Mouse (Mus musculus) hindbrain, postnatal 0 days (tissue): ENCODE results near the gene Gm10719. TPM values are rescaled to one million over a fixed set of nuclear protein-coding genes. Genes with fewer than 3 reads are reported as not detected.
"Not testable (repeated sequence)": the region's sequence is repeated elsewhere in the genome, so short reads cannot be mapped to it uniquely, and the experiment has no call there.

Source experiments
- ATAC-seq: fragments of 200-750 bp; cut with Nextera tagmentation; 2 replicates; pipeline ENCODE4 v1.8.0; 2017; ENCODE audit warnings: mild to moderate bottlenecking, moderate TSS enrichment, moderate library complexity
- DNase-seq: peaks from one replicate; pipeline ENCODE4 v3.0.0-alpha.2; 2015; ENCODE audit warnings: low spot score
- H3K27ac ChIP-seq: fragments of 300-500 bp; sonication (generic); 2 replicates; pipeline ENCODE4 v1.5.1; 2014; ENCODE audit warnings: mild to moderate bottlenecking
- H3K27me3 ChIP-seq: fragments of 300-500 bp; sonication (generic); 2 replicates; pipeline ENCODE4 v1.6.1; 2014; ENCODE audit warnings: low read length, mixed read lengths; ENCODE audit not compliant: insufficient read depth
- H3K36me3 ChIP-seq: fragments of 300-500 bp; sonication (generic); 2 replicates; pipeline ENCODE4 v1.6.1; 2014; ENCODE audit warnings: low read length, mixed read lengths; ENCODE audit not compliant: insufficient read depth
- H3K4me1 ChIP-seq: fragments of 300-500 bp; sonication (generic); 2 replicates; pipeline ENCODE4 v1.6.1; 2014; ENCODE audit warnings: antibody characterized with exemption, low read length, mixed read lengths; ENCODE audit not compliant: insufficient read depth
- H3K4me2 ChIP-seq: fragments of 300-500 bp; sonication (generic); 2 replicates; pipeline ENCODE4 v1.6.1; 2014; ENCODE audit warnings: low read depth, mild to moderate bottlenecking, low read length, moderate library complexity, mixed read lengths
- H3K4me3 ChIP-seq: fragments of 300-500 bp; sonication (generic); 2 replicates; pipeline ENCODE4 v1.5.1; 2014; ENCODE audit warnings: low read length
- H3K9ac ChIP-seq: fragments of 300-500 bp; sonication (generic); replicated peaks from 2 replicates; pipeline ENCODE4 v1.6.1; 2014; ENCODE audit warnings: mild to moderate bottlenecking, low read length, moderate library complexity, mixed read lengths
- H3K9me3 ChIP-seq: fragments of 300-500 bp; sonication (generic); 2 replicates; pipeline ENCODE4 v1.6.1; 2016; ENCODE audit warnings: low read length, mixed read lengths
- WGBS: fragments of 180-500 bp; shearing (Covaris S2); extraction: QIAGEN DNeasy Blood & Tissue Kit; methylation state at CpG from one replicate; pipeline ENCODE4 v1.1.7; 2014; 5-methylcytosine and 5-hydroxymethylcytosine counted together
- polyA plus RNA-seq: library from polyadenylated mRNA; unstranded; fragments of >200 nt; fragmentation: Nextera tagmentation; extraction: Ambion mirVana; gene quantifications from 2 replicates; pipeline ENCODE4 v1.2.1, GENCODE M21; 2015
- total RNA-seq: library from RNA; depleted of rRNA; stranded (reverse); fragments of >200 nt; gene quantifications from 2 replicates; pipeline ENCODE4 v1.2.3, GENCODE M21; 2014

Gene Gm10719
- total and polyA plus RNA-seq, 2 experiments from 2014 or later: 0.38 TPM; not detected in 1

- WGBS: 96% methylated on average over 2 of the region's 7 CpGs
- H3K4me3 ChIP-seq, H3K4me2 ChIP-seq, H3K9ac ChIP-seq, H3K36me3 ChIP-seq, H3K4me1 ChIP-seq, H3K9me3 ChIP-seq, H3K27ac ChIP-seq, ATAC-seq, H3K27me3 ChIP-seq, DNase-seq: not testable (repeated sequence)
Observed at GRCm38 (mm10) chr9:3012054-3012621, 5.1 kb upstream of the Gm10719 start.

- not testable (repeated sequence) for H3K27me3 ChIP-seq, H3K9ac ChIP-seq, H3K27ac ChIP-seq, H3K36me3 ChIP-seq, H3K4me2 ChIP-seq, H3K4me3 ChIP-seq, DNase-seq, H3K4me1 ChIP-seq, H3K9me3 ChIP-seq
- WGBS: no CpG with 5 or more reads among the region's 11 CpGs
- ATAC-seq: peak; percentile 68
Observed at GRCm38 (mm10) chr9:3012733-3013279, 4.4 kb upstream of the Gm10719 start, which contains the start of gene Gm10721. Gm10721 (plus strand) TSS chr9:3013140.

- H3K9ac ChIP-seq, DNase-seq, ATAC-seq, H3K4me2 ChIP-seq, H3K4me1 ChIP-seq, H3K9me3 ChIP-seq, H3K27me3 ChIP-seq, H3K36me3 ChIP-seq, H3K4me3 ChIP-seq, H3K27ac ChIP-seq: not testable (repeated sequence)
- WGBS: 58% methylated on average over 4 of the region's 9 CpGs
Observed at GRCm38 (mm10) chr9:3015354-3015753, 1.9 kb upstream of the Gm10719 start, which contains the start of gene Gm10720. Gm10720 (plus strand) TSS chr9:3015654.

GRCm38 (mm10) chr9:3015896-3016295 is 1.3 kb upstream of the Gm10719 start:
- H3K4me1 ChIP-seq, H3K4me3 ChIP-seq, H3K27me3 ChIP-seq, DNase-seq, H3K9me3 ChIP-seq, H3K9ac ChIP-seq, ATAC-seq, H3K4me2 ChIP-seq, H3K27ac ChIP-seq, H3K36me3 ChIP-seq: not testable (repeated sequence)
- 71% methylated on average over 4 of the region's 6 CpGs for WGBS

- DNase-seq, H3K27ac ChIP-seq, H3K36me3 ChIP-seq, ATAC-seq, H3K4me3 ChIP-seq, H3K4me1 ChIP-seq, H3K9ac ChIP-seq, H3K27me3 ChIP-seq, H3K9me3 ChIP-seq, H3K4me2 ChIP-seq: not testable (repeated sequence)
- 70% methylated on average over 9 of the region's 9 CpGs for WGBS
Observed at GRCm38 (mm10) chr9:3018944-3019343, 1.7 kb downstream of the Gm10719 start.

- H3K4me1 ChIP-seq, H3K4me3 ChIP-seq, DNase-seq, H3K27me3 ChIP-seq, H3K36me3 ChIP-seq, H3K9ac ChIP-seq, H3K27ac ChIP-seq, H3K4me2 ChIP-seq, H3K9me3 ChIP-seq: not testable (repeated sequence)
- peak; percentile 72 for ATAC-seq
- WGBS: 76% methylated on average over 11 of the region's 19 CpGs
Observed at GRCm38 (mm10) chr9:3019835-3020727, 2.9 kb downstream of the Gm10719 start.

- H3K9ac ChIP-seq, H3K27me3 ChIP-seq, H3K9me3 ChIP-seq, ATAC-seq, H3K36me3 ChIP-seq, H3K4me2 ChIP-seq, H3K4me1 ChIP-seq, H3K27ac ChIP-seq, H3K4me3 ChIP-seq: not testable (repeated sequence)
- peak; percentile 10 for DNase-seq
- WGBS: 74% methylated on average over 9 of the region's 13 CpGs
Observed at GRCm38 (mm10) chr9:3022316-3023008, 5.3 kb downstream of the Gm10719 start.

GRCm38 (mm10) chr9:3023312-3023984 is 6.2 kb downstream of the Gm10719 start, which contains the start of gene Gm10718:
Gm10718 (plus strand) TSS chr9:3023547.
- not testable (repeated sequence) for ATAC-seq, H3K9me3 ChIP-seq, H3K4me2 ChIP-seq, H3K36me3 ChIP-seq, H3K9ac ChIP-seq, H3K4me3 ChIP-seq, H3K27ac ChIP-seq, H3K4me1 ChIP-seq, H3K27me3 ChIP-seq, DNase-seq
- 74% methylated on average over 9 of the region's 13 CpGs for WGBS

GRCm38 (mm10) chr9:3023985-3024648 is 6.9 kb downstream of the Gm10719 start:
- not testable (repeated sequence) for H3K9ac ChIP-seq, H3K4me1 ChIP-seq, DNase-seq, H3K4me2 ChIP-seq, H3K9me3 ChIP-seq, H3K36me3 ChIP-seq, H3K27ac ChIP-seq, H3K4me3 ChIP-seq, ATAC-seq, H3K27me3 ChIP-seq
- WGBS: 68% methylated on average over 15 of the region's 16 CpGs
